Mouse (Mus musculus): ENCODE measurements around the gene Gpsm1.

DNA sequence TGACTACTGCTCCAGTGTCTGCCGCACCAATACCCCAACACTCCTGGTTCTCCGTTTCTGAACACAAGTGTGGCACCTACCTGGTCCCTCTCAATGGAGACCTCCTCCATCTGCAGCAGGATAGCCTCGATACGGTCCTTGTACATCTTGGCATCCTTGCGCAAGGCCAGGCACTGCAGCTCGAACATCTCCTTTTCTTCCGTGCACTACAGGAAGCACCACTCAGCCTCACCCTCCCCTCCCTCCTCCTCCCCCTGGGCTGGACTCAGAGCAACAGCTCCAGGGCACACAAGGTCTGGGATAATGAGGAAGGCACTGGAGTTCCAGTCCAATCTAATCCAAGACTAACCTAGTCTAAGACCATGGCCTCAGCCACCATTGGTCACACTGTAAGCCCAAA lies 41.4 kb downstream of the Gpsm1 start:
- TF ChIP-seq CTCF (IDR thresholded peaks at IDR 0.05; ENCODE audit: insufficient read depth, low read depth, low read length) = no peak
- TF ChIP-seq POLR2A (IDR thresholded peaks at IDR 0.05; ENCODE audit: insufficient read depth, low read depth, low read length) = no peak
